ENCODE assay signal across 10 mouse cellular contexts in the genomic region with DNA sequence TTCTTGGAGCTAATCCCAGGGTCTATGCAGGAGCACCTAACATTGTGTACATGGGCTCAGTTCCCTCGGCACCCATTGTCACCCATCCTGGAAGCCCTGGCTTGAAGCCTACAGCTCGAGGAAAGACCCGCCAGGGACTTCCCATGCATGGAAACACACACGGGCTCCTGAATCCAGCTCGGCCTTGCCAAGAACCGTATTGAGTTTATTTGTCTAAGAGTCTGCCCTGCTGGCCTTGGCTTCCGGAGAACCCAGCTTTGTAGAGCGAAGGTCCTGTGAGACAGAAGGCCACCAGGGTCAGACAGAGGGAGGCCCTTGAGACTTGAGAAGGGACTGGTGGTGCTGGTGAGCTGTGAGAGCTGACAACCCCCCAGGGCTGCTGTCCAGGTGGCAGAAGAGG.
A peak's percentile ranks its signal among the peaks of the same experiment; 100 is the strongest.
DNase-seq lines count a peak whose midpoint lies in the region; ATAC-seq and TF ChIP-seq lines count a peak whose summit lies in the region.
"Had no signal": no experiment of that assay in that cellular context is flagged by ENCODE, and none has a peak within 500 bp of the region (broad histone marks: within the 10 kb centered on the region; RNA-seq: fewer than 3 reads in every experiment).

No protein-coding gene starts in this region.

- DNase-seq in heart, adult 18-20 months: peak; percentile 67 to 87
- DNase-seq in adrenal gland, adult 2 months: peak; percentile 74
- peak; percentile 59 to 60 for DNase-seq in heart, postnatal 10 days
- DNase-seq in lung, adult 2 months: peak; percentile 69
- DNase-seq in MN1 (ENCODE audit: low spot score): no peak
- no peak for DNase-seq in layer of hippocampus, postnatal 25 days (ENCODE audit: extremely low spot score in 1 of 2, low spot score in 1 of 2)
- DNase-seq in T-cell, adult 2 months (ENCODE audit: low spot score): no peak

- no peak for TF ChIP-seq POLR2A in lung, adult 2 months (IDR thresholded peaks at IDR 0.05; ENCODE audit: borderline replicate concordance, extremely low read depth, low read depth, low read length)

- H3K27ac ChIP-seq in heart, embryonic 12.5 days (ENCODE audit: poor library complexity, severe bottlenecking): no peak overlapping the region

- H3K4me3 ChIP-seq in heart, embryonic 12.5 days: no peak overlapping the region
- H3K4me3 ChIP-seq in lung, adult 2 months (replicated peaks; ENCODE audit: extremely low read depth, low read depth, low read length): no peak overlapping the region
- H3K4me3 ChIP-seq: hindbrain, embryonic 13.5 days had no signal

- intact Hi-C loops in heart, postnatal 10 days (cut with DNase I): no loop called here

- no peak overlapping the region for H3K9ac ChIP-seq in heart, embryonic 12.5 days
- H3K9ac ChIP-seq: hindbrain, embryonic 13.5 days had no signal

- H3K4me2 ChIP-seq in heart, embryonic 12.5 days: no peak overlapping the region
- H3K4me2 ChIP-seq: hindbrain, embryonic 13.5 days had no signal

- no peaks in the 10 kb centered on the region for H3K36me3 ChIP-seq in heart, embryonic 12.5 days
- H3K36me3 ChIP-seq: hindbrain, embryonic 13.5 days had no signal

- no peaks in the 10 kb centered on the region for H3K27me3 ChIP-seq in heart, embryonic 12.5 days (replicated peaks)
- H3K27me3 ChIP-seq: hindbrain, embryonic 13.5 days had no signal

- peaks cover 75% of the 10 kb centered on the region for H3K4me1 ChIP-seq in heart, embryonic 12.5 days (replicated peaks)
- H3K4me1 ChIP-seq in lung, adult 2 months (ENCODE audit: control insufficient read depth, insufficient read depth, low read length): peaks cover 46% of the 10 kb centered on the region

- WGBS in heart, embryonic 12.5 days: 73% methylated on average over 8 of the region's 8 CpGs
- 17% methylated on average over 8 of the region's 8 CpGs for WGBS in lung, adult 2 months

- TF ChIP-seq CTCF in lung, adult 2 months (IDR thresholded peaks at IDR 0.05; ENCODE audit: insufficient read depth, low read length): no peak

- no peaks in the 10 kb centered on the region for H3K9me3 ChIP-seq in heart, embryonic 12.5 days (replicated peaks)
- H3K9me3 ChIP-seq: hindbrain, embryonic 13.5 days had no signal

- ATAC-seq in heart, embryonic 12.5 days (ENCODE audit: insufficient number of reproducible peaks, low FRiP score): no peak
- ATAC-seq: CD4-positive, CD25-positive, alpha-beta regulatory T cell, adult 4 months had no signal

Comparison
In these comparisons a context has a peak if more than half of its experiments do, and no peak if none do; other contexts are left out.
1. DNase-seq: peak in heart, adult 18-20 months (2 of 2), adrenal gland, adult 2 months (single experiment), heart, postnatal 10 days (2 of 2) and lung, adult 2 months (single experiment); none in MN1 (single experiment), layer of hippocampus, postnatal 25 days (0 of 2) and T-cell, adult 2 months (single experiment).